Mouse (Mus musculus) liver, embryonic 14.5 days (tissue): ENCODE data around the gene P3h1.

ENCODE experiments used
- CTCF ChIP-seq: IDR thresholded peaks from 2 replicates; pipeline ENCODE4 v1.5.1; 2016; ENCODE audit warnings: antibody characterized with exemption, low read depth, control low read depth
- EP300 ChIP-seq: IDR thresholded peaks from 2 replicates; pipeline ENCODE4 v1.6.1; 2016; ENCODE audit warnings: antibody characterized with exemption, low read depth

DNA sequence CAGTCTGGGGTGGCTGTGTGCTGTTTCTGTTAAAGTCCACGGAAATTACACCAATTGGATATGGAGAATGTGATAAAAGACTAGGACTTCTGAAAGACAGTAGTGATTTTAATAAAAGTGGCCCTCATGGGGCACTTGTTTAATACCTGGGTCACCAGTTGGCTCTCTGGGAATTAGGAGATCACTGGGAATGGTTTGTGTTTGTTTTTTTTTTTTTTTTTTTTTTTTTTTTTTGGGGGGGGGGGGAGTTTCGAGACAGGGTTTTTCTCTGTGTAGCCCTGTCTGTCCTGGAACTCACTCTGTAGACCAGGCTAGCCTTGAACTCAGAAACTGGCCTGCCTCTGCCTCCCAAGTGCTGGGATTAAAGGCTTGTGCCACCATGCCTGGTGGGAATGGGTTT lies 43.0 kb downstream of the P3h1 start:
- TF ChIP-seq CTCF (no peak), EP300 (no peak)
